Mouse (Mus musculus) fat pad, adult 2 months (tissue): Measurements from ENCODE around the gene Fgf4.
"Not testable (repeated sequence)": the region's sequence is repeated elsewhere in the genome, so short reads cannot be mapped to it uniquely, and the experiment has no call there.

Experiments
- DNase-seq: peaks from one replicate; pipeline ENCODE4 v3.0.0-alpha.2; 2011; ENCODE audit warnings: low read depth, low spot score; ENCODE audit errors: extremely low read depth

Gene Fgf4

GRCm38 (mm10) chr7:144864160-144864670 is 17.0 kb downstream of the Fgf4 start:
- no peak for DNase-seq

GRCm38 (mm10) chr7:144867161-144867560 is 20.0 kb downstream of the Fgf4 start:
- no peak for DNase-seq

- DNase-seq, result no peak
These were observed 20.4 kb downstream of the Fgf4 start for GRCm38 (mm10) chr7:144867602-144868001.

GRCm38 (mm10) chr7:144872420-144872819 is 25.3 kb downstream of the Fgf4 start:
- DNase-seq, result no peak

GRCm38 (mm10) chr7:144873160-144873559 is 26.0 kb downstream of the Fgf4 start:
- no peak for DNase-seq

- DNase-seq, result no peak
These were observed 27.1 kb downstream of the Fgf4 start for GRCm38 (mm10) chr7:144874226-144874625.

- no peak for DNase-seq
These were observed 31.2 kb downstream of the Fgf4 start for GRCm38 (mm10) chr7:144878401-144878800.

GRCm38 (mm10) chr7:144883106-144883505 is 35.9 kb downstream of the Fgf4 start:
- no peak for DNase-seq

- no peak for DNase-seq
These were observed 40.5 kb downstream of the Fgf4 start for GRCm38 (mm10) chr7:144887672-144888071.

- DNase-seq, result no peak
These were observed 41.6 kb downstream of the Fgf4 start for GRCm38 (mm10) chr7:144888564-144889299.

- not testable (repeated sequence) for DNase-seq
These were observed 43.5 kb downstream of the Fgf4 start for GRCm38 (mm10) chr7:144890661-144891060.

GRCm38 (mm10) chr7:144891863-144892262 is 44.7 kb downstream of the Fgf4 start:
- DNase-seq, result no peak

GRCm38 (mm10) chr7:144892322-144892721 is 45.2 kb downstream of the Fgf4 start:
- DNase-seq, result no peak

- DNase-seq, result no peak
These were observed 47.0 kb downstream of the Fgf4 start for GRCm38 (mm10) chr7:144894191-144894590.

GRCm38 (mm10) chr7:144894706-144895105 is 47.5 kb downstream of the Fgf4 start:
- DNase-seq, result no peak

- DNase-seq, result no peak
These were observed 48.3 kb downstream of the Fgf4 start for GRCm38 (mm10) chr7:144895305-144896111.

- DNase-seq, result no peak
These were observed 49.4 kb downstream of the Fgf4 start, which contains the start of gene Fgf15 for GRCm38 (mm10) chr7:144896294-144897218. Gene Fgf15, plus strand, starts transcription at chr7:144896531.

- DNase-seq, result no peak
These were observed 51.3 kb downstream of the Fgf4 start for GRCm38 (mm10) chr7:144898506-144898905.

- DNase-seq, result not testable (repeated sequence)
These were observed 58.3 kb downstream of the Fgf4 start for GRCm38 (mm10) chr7:144905514-144905913.

- no peak for DNase-seq
These were observed 59.7 kb downstream of the Fgf4 start for GRCm38 (mm10) chr7:144906708-144907397.
